ENCODE assay signal across 11 mouse cellular contexts in genomic region chr1:195017626-195018025, GRCm38 (mm10).
DNase-seq lines count a peak whose midpoint lies in the region; ATAC-seq and TF ChIP-seq lines count a peak whose summit lies in the region.
"Had no signal": no experiment of that assay in that cellular context is flagged by ENCODE, and none has a peak within 500 bp of the region (broad histone marks: within the 10 kb centered on the region; RNA-seq: fewer than 3 reads in every experiment).

No protein-coding gene starts in this region.

- peak overlapping the region; percentile 88; the same call in 1 of the 2 replicates for H3K27ac ChIP-seq in cerebellum, adult 2 months (ENCODE audit: insufficient read depth, low read length)
- H3K27ac ChIP-seq in hindbrain, embryonic 11.5 days (ENCODE audit: low read depth, low read length): no peak overlapping the region
- H3K27ac ChIP-seq in hindbrain, embryonic 10.5 days: no peak overlapping the region
- no peak overlapping the region for H3K27ac ChIP-seq in midbrain, embryonic 13.5 days
- no peak overlapping the region for H3K27ac ChIP-seq in midbrain, embryonic 11.5 days (ENCODE audit: low read depth, low read length)
- H3K27ac ChIP-seq in olfactory bulb, adult 2 months (ENCODE audit: insufficient read depth, low read depth, low read length): peak overlapping the region; percentile 99
- H3K27ac ChIP-seq: limb, embryonic 15.5 days had no signal

- no peak for DNase-seq in cerebellum, adult 2 months
- no peak for DNase-seq in cerebellum, adult 11-12 months
- DNase-seq in hindbrain, embryonic 11.5 days (ENCODE audit: low spot score): no peak
- no peak for DNase-seq in hindbrain, embryonic 10.5 days (ENCODE audit: low spot score)
- no peak for DNase-seq in midbrain, embryonic 11.5 days (ENCODE audit: low spot score, missing footprints)
- no peak for DNase-seq in adrenal gland, adult (ENCODE audit: inconsistent age in 2 of 2, low spot score in 1 of 2)
- DNase-seq: thymus, adult 2 months had no signal

- no peak for TF ChIP-seq POLR2A in cerebellum, adult 2 months (IDR thresholded peaks at IDR 0.05; ENCODE audit: borderline replicate concordance, insufficient read depth, low read length)
- TF ChIP-seq POLR2A in olfactory bulb, adult 2 months (IDR thresholded peaks at IDR 0.05; ENCODE audit: insufficient read depth, low read depth, low read length): no peak

- WGBS in cerebellum, adult 2 months: 62% methylated on average over 4 of the region's 4 CpGs
- WGBS in hindbrain, embryonic 11.5 days: 86% methylated on average over 4 of the region's 4 CpGs
- WGBS in hindbrain, embryonic 10.5 days: 87% methylated on average over 4 of the region's 4 CpGs
- WGBS in midbrain, embryonic 13.5 days: 84% methylated on average over 4 of the region's 4 CpGs
- WGBS in midbrain, embryonic 11.5 days: 86% methylated on average over 4 of the region's 4 CpGs
- WGBS in olfactory bulb, adult 2 months: 23% methylated on average over 4 of the region's 4 CpGs

- H3K4me2 ChIP-seq in hindbrain, embryonic 11.5 days (replicated peaks; ENCODE audit: low read depth, low read length): no peak overlapping the region
- H3K4me2 ChIP-seq in midbrain, embryonic 13.5 days (replicated peaks): no peak overlapping the region
- no peak overlapping the region for H3K4me2 ChIP-seq in midbrain, embryonic 11.5 days
- H3K4me2 ChIP-seq: limb, embryonic 15.5 days had no signal

- peaks cover 17% of the 10 kb centered on the region for H3K4me1 ChIP-seq in cerebellum, adult 2 months (ENCODE audit: control insufficient read depth, insufficient read depth, low read length)
- no peaks in the 10 kb centered on the region for H3K4me1 ChIP-seq in hindbrain, embryonic 11.5 days (replicated peaks; ENCODE audit: control insufficient read depth, insufficient read depth, low read length)
- 0 out of 2 replicates have a peak, but pooled peaks cover 3% of the 10 kb centered on the region for H3K4me1 ChIP-seq in hindbrain, embryonic 10.5 days (replicated peaks)
- peaks cover 5% of the 10 kb centered on the region for H3K4me1 ChIP-seq in midbrain, embryonic 13.5 days (replicated peaks)
- H3K4me1 ChIP-seq in midbrain, embryonic 11.5 days (ENCODE audit: control insufficient read depth, insufficient read depth, low read length): no peaks in the 10 kb centered on the region
- peaks cover 16% of the 10 kb centered on the region for H3K4me1 ChIP-seq in olfactory bulb, adult 2 months (ENCODE audit: control insufficient read depth, insufficient read depth, low read length)
- H3K4me1 ChIP-seq: limb, embryonic 15.5 days had no signal

- no peaks in the 10 kb centered on the region for H3K9me3 ChIP-seq in hindbrain, embryonic 11.5 days (ENCODE audit: control insufficient read depth, low read length)
- no peaks in the 10 kb centered on the region for H3K9me3 ChIP-seq in hindbrain, embryonic 10.5 days
- H3K9me3 ChIP-seq in midbrain, embryonic 13.5 days: no peaks in the 10 kb centered on the region
- no peaks in the 10 kb centered on the region for H3K9me3 ChIP-seq in midbrain, embryonic 11.5 days (ENCODE audit: control insufficient read depth, low read length)
- H3K9me3 ChIP-seq: limb, embryonic 15.5 days had no signal

- H3K36me3 ChIP-seq in hindbrain, embryonic 11.5 days (ENCODE audit: control insufficient read depth, insufficient read depth, low read length): no peaks in the 10 kb centered on the region
- H3K36me3 ChIP-seq in hindbrain, embryonic 10.5 days: no peaks in the 10 kb centered on the region
- H3K36me3 ChIP-seq in midbrain, embryonic 13.5 days: no peaks in the 10 kb centered on the region
- H3K36me3 ChIP-seq in midbrain, embryonic 11.5 days (ENCODE audit: control insufficient read depth, insufficient read depth, low read length): no peaks in the 10 kb centered on the region
- H3K36me3 ChIP-seq: limb, embryonic 15.5 days had no signal

- TF ChIP-seq CTCF in cerebellum, adult 2 months (IDR thresholded peaks at IDR 0.05; ENCODE audit: borderline replicate concordance, insufficient read depth, low read depth, low read length): no peak
- no peak for TF ChIP-seq CTCF in olfactory bulb, adult 2 months (IDR thresholded peaks at IDR 0.05; ENCODE audit: insufficient read depth, low read depth, low read length)

- H3K4me3 ChIP-seq in cerebellum, adult 2 months (replicated peaks; ENCODE audit: insufficient read depth, low read depth, low read length): peak overlapping the region; percentile 58
- no peak overlapping the region for H3K4me3 ChIP-seq in hindbrain, embryonic 11.5 days (ENCODE audit: low read depth, low read length)
- no peak overlapping the region for H3K4me3 ChIP-seq in hindbrain, embryonic 10.5 days
- no peak overlapping the region for H3K4me3 ChIP-seq in midbrain, embryonic 13.5 days (replicated peaks)
- no peak overlapping the region for H3K4me3 ChIP-seq in midbrain, embryonic 11.5 days (ENCODE audit: low read depth, low read length)
- peak overlapping the region; percentile 51 for H3K4me3 ChIP-seq in olfactory bulb, adult 2 months (ENCODE audit: insufficient read depth, low read depth, low read length)
- H3K4me3 ChIP-seq: limb, embryonic 15.5 days had no signal

- ATAC-seq in hindbrain, embryonic 11.5 days (ENCODE audit: low FRiP score): peak; percentile 13; the same call in 1 of the 2 replicates
- peak; percentile 9; the same call in 1 of the 2 replicates for ATAC-seq in midbrain, embryonic 13.5 days
- ATAC-seq in midbrain, embryonic 11.5 days (ENCODE audit: low FRiP score): no peak
- ATAC-seq: inflammation-experienced regulatory T-cells, adult 6 months had no signal

- H3K27me3 ChIP-seq in cerebellum, adult 2 months (ENCODE audit: control insufficient read depth, insufficient read depth, low read length): no peaks in the 10 kb centered on the region
- H3K27me3 ChIP-seq in hindbrain, embryonic 11.5 days (ENCODE audit: control insufficient read depth, insufficient read depth, low read length): no peaks in the 10 kb centered on the region
- no peaks in the 10 kb centered on the region for H3K27me3 ChIP-seq in hindbrain, embryonic 10.5 days (ENCODE audit: insufficient read depth, poor library complexity, severe bottlenecking)
- no peaks in the 10 kb centered on the region for H3K27me3 ChIP-seq in midbrain, embryonic 13.5 days
- no peaks in the 10 kb centered on the region for H3K27me3 ChIP-seq in midbrain, embryonic 11.5 days (ENCODE audit: control insufficient read depth, insufficient read depth, low read length)
- H3K27me3 ChIP-seq: limb, embryonic 15.5 days had no signal

- no peak overlapping the region for H3K9ac ChIP-seq in hindbrain, embryonic 11.5 days (ENCODE audit: low read depth, low read length)
- no peak overlapping the region for H3K9ac ChIP-seq in midbrain, embryonic 13.5 days (replicated peaks)
- no peak overlapping the region for H3K9ac ChIP-seq in midbrain, embryonic 11.5 days (ENCODE audit: low read length)
- H3K9ac ChIP-seq: limb, embryonic 15.5 days had no signal

Comparison
In these comparisons a context has a peak if more than half of its experiments do, and no peak if none do; other contexts are left out.
1. H3K27ac ChIP-seq: peak in cerebellum, adult 2 months (single experiment) and olfactory bulb, adult 2 months (single experiment); none in hindbrain, embryonic 11.5 days (single experiment), hindbrain, embryonic 10.5 days (single experiment), midbrain, embryonic 13.5 days (single experiment) and midbrain, embryonic 11.5 days (single experiment).
2. H3K4me3 ChIP-seq: peak in cerebellum, adult 2 months (single experiment) and olfactory bulb, adult 2 months (single experiment); none in hindbrain, embryonic 11.5 days (single experiment), hindbrain, embryonic 10.5 days (single experiment), midbrain, embryonic 13.5 days (single experiment) and midbrain, embryonic 11.5 days (single experiment).